Mouse (Mus musculus) left cerebral cortex, postnatal 25 days (tissue): ENCODE data around the gene Taf4. TPM values are rescaled to one million over a fixed set of nuclear protein-coding genes. Genes with fewer than 3 reads are reported as not detected.

Experiments used
- DNase-seq, 2 experiments: peaks; one replicate each; pipeline ENCODE4 v3.0.0; 2022; ENCODE audit warnings: low spot score in 2 of 2, mixed read lengths in 1 of 2
- intact Hi-C: fragments of 180-260 bp; cut with DNase I; formaldehyde crosslinking; loops from one replicate; pipeline ENCODE4 v1.15.1; 2025
- total RNA-seq, 2 experiments: library from RNA; stranded (reverse); gene quantifications; 2 replicates each; pipeline ENCODE4 v1.2.3; 2021

Taf4 gene
- 10 to 100 TPM; 17.7 to 18.9 TPM for total RNA-seq

DNA sequence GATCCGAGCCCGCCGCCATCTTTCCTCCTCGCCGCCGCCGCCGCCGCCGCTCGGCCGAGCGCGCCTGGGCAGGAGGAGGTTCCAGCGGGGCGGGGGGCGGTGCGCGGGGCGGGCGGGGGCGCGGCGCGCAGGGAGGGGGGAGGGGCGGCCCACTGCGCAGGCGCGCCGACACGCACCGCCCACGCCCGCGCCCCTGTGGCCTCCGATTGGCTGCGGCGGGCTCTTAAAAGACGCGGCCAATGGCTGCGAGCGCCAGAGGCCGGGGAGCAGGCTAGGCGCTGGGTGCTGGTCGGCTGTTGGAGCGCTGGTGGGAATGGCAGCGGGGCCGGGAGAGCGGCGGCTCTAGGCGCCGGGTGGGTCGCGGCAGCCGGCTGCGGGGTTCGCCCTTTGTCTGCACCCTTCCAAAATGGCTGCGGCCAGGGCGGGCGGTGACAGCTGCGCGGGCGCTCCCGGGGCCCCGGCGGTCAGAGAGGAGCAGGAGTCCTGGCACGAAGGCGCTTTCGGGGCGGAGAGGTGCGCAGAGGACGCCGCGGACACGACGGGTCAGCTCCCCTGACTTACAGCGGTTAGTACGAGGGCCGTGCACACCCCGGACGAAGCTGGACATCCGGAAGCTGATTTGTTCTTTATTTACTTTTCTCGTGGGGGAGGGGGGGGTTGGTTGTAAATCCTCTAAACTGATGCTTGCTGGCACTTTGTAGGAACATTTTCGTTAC, at the start of gene Taf4:
TSS of gene Taf4 (minus strand) at position 19 of the 716 bp plus-strand sequence.
- DNase-seq: peak; percentile 86 to 89
- intact Hi-C loops: loop anchor here (1.0 to 5.0 kb wide), 3 partner anchors 48 to 67 kb away; partner anchors contain the start of gene Lsm14b

- no peak for DNase-seq
- intact Hi-C loops: loop anchor here (5.0 kb wide), 1 partner anchor 104 kb away; no protein-coding TSS in a partner anchor
Observed at GRCm38 (mm10) chr2:180025861-180026200, 49.4 kb upstream of the Taf4 start.

DNA sequence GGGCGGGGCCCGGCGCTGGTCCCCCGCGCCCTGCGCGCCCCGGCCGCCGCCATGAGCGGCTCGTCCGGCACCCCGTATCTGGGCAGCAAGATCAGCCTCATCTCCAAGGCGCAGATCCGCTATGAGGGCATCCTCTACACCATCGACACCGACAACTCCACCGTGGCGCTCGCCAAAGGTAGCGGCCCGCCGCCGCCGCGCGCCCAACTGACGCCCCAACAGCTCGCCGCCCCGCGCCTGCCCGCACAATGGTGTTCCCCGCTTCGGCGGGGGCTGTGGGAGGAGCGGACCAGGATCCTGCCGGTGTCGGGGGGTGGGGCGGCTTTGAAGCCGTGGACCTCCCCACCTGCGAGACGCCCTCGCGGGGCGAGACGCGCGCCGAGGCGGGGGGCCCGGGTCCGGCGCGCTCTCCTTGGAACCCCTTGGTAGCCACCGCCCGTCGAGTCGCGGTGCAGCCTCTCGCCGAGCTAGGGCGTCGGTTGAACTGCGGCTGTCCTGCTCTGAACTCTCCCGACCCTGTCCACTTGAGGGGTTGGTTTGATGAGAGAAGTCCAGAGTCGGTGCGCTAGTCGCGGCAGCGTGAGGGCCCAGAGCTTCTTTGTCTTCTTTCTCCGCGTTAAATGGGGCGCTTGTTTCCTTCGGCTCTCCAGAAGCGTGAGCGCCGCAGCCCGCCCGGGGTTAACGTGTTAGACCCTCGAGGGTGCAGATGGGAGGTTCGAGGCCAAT, 48.9 kb upstream of the Taf4 start:
- intact Hi-C loops: loop anchor here (5.0 kb wide), 1 partner anchor 103 kb away; no protein-coding TSS in a partner anchor
- peak in 1 of 2 experiments; percentile 31 for DNase-seq

- intact Hi-C loops: loop anchor here (1.0 to 5.0 kb wide), 3 partner anchors 18 to 102 kb away; partner anchors contain the start of genes Psma7, Ss18l1 and Taf4
- peak; percentile 98 to 99 for DNase-seq
Observed at GRCm38 (mm10) chr2:180024401-180025098, 48.1 kb upstream of the Taf4 start, which contains the start of gene Lsm14b. Gene Lsm14b, plus strand, starts transcription at chr2:180024987.

GRCm38 (mm10) chr2:180022751-180023150, 46.3 kb upstream of the Taf4 start:
- DNase-seq: no peak
- intact Hi-C loops: no loop called here

DNA sequence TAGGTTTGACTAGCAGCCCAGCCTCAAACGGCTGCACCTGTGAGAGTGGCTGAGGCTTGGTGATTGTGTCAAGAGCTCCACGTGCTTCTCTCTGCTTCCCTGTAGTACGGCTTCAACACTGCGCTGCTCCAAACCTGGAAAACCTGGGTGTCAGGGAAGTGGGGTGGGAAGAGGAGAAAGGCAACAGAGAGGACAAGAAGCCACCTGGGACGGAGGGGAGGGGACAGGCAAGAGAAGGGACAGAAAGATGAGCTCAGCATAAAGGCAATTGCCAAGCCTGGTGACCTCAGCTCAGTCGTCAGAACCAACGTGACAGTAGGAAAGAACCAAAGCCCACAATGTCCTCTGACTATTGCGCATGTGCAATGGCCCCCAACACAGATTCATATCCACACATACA, 44.5 kb upstream of the Taf4 start:
- intact Hi-C loops: no loop called here

GRCm38 (mm10) chr2:180020091-180020661, 43.7 kb upstream of the Taf4 start:
- peak; percentile 40 to 46 for DNase-seq
- intact Hi-C loops: no loop called here

More for the DNA sequence above, 44.5 kb upstream of the Taf4 start:
- DNase-seq: no peak

- no peak for DNase-seq
- intact Hi-C loops: no loop called here
Observed at GRCm38 (mm10) chr2:180018573-180018972, 42.1 kb upstream of the Taf4 start.

DNA sequence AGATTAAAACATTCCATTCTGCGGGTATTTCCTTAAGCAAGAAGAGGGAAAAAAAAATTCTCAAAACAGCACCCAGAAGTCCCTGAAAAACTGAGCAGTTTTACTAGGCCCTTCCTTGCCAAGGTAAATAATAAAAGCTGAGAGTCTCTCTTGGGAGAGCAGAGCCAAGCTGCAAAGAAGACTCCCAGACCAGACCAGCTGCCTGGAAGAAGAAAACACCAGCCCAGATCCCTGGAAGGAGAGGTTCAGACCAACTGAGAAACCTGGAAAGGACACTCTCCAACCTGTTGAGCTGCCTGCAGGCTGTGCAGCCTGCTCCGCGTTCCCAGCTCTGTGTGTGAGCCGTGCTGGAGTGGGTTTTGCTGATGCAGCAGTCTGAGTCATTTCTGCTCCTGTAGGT, 41.2 kb upstream of the Taf4 start:
- DNase-seq: no peak
- intact Hi-C loops: no loop called here

DNA sequence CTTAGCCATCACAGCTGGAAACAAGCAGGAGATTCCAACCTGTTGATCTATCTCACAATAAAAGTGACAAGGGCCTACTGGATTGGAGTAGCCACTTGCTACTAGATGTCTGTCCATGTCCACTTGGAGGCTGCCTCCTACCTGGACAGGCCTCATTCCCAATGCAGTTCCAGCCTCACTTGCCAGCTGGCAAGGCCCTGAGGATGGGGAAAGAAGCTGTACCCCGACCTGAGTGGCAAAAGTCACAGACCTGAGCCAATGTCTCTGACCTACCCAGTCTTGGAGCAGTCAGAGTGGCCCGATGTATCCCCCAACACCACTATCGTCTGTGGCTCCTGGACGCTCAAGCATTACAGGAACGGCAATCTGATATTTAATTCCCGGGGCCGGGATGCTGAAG, 37.2 kb upstream of the Taf4 start:
- intact Hi-C loops: no loop called here
- no peak for DNase-seq

DNA sequence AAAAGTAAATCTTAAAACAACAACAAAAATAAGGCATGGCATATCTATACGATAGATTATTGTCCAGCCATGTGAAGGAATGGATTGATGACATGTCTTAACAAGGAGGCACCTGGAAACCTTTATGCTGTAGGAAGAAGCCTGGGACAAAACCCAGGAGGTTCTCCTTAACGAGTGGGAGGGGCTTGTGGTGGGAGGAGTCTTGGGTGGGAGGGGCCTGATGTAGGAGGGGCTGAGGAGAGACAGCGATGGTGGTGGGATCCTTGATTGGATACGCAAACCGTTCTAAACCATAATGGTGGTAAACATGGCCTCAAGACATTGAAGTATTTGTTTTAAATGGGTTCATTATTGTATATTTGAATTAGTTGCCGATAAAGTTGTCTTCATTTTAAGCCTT, 34.9 kb upstream of the Taf4 start:
- DNase-seq: no peak
- intact Hi-C loops: no loop called here

DNA sequence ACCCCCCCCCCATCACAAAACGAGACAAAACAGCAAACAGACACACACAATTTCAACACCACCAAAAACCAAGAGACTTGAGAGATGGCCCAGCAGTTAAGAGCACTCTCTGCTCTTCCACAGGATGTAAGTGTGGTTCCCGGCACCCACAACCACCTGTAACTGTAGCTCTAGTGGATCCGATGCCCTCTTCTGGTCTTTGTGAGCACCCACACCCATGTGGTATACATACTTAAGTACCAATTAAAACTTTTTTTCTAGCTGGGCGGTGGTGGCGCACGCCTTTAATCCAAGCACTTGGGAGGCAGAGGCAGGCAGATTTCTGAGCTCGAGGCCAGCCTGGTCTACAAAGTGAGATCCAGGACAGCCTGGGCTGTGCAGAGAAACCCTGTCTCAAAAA, 34.2 kb upstream of the Taf4 start:
- intact Hi-C loops: no loop called here
- no peak for DNase-seq

- DNase-seq: no peak
- intact Hi-C loops: no loop called here
Observed at GRCm38 (mm10) chr2:180006352-180007017, 30.0 kb upstream of the Taf4 start.

DNA sequence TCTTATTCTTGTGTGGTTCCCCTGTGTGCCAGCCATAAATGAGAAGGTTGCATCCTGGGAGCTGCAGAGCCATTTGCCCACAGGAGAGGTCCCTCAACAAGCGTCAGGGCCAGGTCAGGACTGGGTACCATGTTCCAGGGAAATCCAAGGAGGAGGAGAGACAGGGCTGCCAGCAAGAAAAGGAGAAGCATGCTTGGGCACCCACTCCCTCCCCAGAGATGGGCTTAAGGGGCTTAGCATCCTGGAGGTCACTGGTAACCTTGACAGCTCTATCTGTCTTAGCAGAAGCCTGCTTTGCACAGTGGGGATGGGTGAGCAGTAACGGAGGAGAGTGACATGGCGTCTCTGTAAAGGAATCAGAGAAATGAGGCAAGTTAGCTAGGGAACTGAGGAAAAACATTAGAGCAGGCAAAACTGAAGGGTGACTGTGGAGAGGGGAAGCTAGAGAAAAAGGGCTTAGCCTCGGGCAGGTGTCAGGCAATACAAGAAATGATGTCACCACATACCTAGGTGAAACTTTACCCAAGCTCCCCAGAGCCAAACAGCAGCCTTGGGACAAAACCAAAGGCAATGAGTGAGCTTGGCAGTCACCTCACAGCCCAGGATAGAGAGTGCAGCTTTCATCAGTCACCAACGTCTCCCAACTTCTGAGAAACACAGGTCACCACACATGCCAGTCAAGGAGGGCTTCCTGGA, 29.4 kb upstream of the Taf4 start:
- intact Hi-C loops: no loop called here
- DNase-seq: no peak

DNA sequence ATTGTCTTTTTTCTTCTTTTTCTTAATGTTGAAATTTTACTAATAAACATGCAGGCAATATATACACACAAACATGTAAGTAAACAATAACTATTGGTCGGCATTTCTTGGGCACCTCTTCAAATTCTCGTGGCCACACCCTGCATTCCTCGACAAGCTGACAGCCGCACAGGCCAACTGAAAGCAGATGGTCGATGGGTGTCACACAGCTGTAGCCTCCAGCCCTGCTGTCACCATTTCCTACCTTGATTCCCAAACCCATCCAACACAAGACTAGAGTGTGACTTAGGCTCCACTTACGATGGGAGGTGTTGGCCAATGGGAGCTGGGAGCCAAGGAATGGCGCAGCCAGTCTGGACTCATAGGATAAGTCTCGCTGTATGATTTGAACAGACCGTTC, 25.2 kb upstream of the Taf4 start:
- intact Hi-C loops: no loop called here
- no peak for DNase-seq

DNA sequence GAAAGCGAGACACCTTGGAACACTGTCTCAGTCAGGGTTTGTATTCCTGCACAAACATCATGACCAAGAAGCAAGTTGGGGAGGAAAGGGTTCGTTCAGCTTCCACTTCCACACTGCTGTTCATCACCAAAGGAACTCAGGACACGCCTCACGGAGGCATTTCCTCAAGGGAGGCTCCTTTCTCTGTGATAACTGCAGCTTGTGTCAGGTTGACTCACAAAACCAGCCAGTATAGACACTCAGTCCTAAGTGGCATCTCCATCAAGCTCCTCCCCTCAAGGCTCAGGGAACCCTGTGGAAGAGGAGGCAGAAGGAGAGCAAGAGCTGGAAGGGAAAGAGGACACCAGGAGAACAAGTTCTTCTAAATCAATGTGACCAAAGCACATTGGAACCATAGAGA, 22.0 kb upstream of the Taf4 start:
- intact Hi-C loops: no loop called here
- no peak for DNase-seq

- intact Hi-C loops: no loop called here
Observed at GRCm38 (mm10) chr2:179993071-179993470, 16.6 kb upstream of the Taf4 start.

DNA sequence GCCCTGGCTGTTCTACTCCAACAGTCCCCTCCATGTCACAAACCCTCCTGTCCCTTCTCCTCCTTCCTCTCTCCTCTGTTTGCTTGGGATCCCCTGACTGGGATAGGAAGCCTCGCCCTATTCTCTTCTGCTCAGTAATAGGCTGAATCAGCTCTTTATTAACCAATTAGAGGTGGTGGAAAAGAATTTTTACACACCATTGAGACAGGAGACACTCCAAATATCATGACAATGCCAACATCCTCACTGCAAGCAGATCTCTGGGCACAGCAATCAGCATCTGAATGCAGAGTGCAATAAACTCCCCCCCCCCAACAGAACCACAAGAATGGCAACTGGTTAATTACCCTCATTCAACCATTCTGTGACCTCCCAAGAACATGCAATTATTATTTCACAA, 12.7 kb upstream of the Taf4 start:
- intact Hi-C loops: no loop called here
- DNase-seq: no peak

More at GRCm38 (mm10) chr2:179993071-179993470, 16.6 kb upstream of the Taf4 start:
- DNase-seq: no peak
